Mouse (Mus musculus) left cerebral cortex, postnatal 36 days (tissue): ENCODE measurements at regions not wholly inside any gene's neighbourhood (a gene's known extent, or its start where the extent isn't known, plus 50 kb on each side); places are given as distances from the start of the nearest gene placed in this dataset.

ENCODE experiments used
- DNase-seq, 2 experiments: peaks; one replicate each; pipeline ENCODE4 v3.0.0; 2021 to 2022; ENCODE audit warnings: low spot score in 2 of 2, mixed read lengths in 1 of 2
- intact Hi-C: fragments of 180-260 bp; cut with DNase I; formaldehyde crosslinking; loops from one replicate; pipeline ENCODE4 v1.15.1; 2025

- no peak for DNase-seq
- intact Hi-C loops = no loop called here
These were observed 560.1 kb upstream of the Cdh18 start for GRCm38 (mm10) chr15:21988676-21989075.

- DNase-seq = no peak
- intact Hi-C loops = no loop called here
These were observed 555.5 kb upstream of the Cdh18 start for GRCm38 (mm10) chr15:21993309-21993708.

GRCm38 (mm10) chr15:21995121-21995826 lies 553.5 kb upstream of the Cdh18 start:
- DNase-seq = no peak
- intact Hi-C loops = no loop called here

GRCm38 (mm10) chr15:22019977-22020376 lies 528.8 kb upstream of the Cdh18 start:
- DNase-seq = no peak
- intact Hi-C loops = no loop called here

GRCm38 (mm10) chr15:22030215-22030614 lies 518.6 kb upstream of the Cdh18 start:
- no peak for DNase-seq
- intact Hi-C loops = no loop called here

- DNase-seq = no peak
- intact Hi-C loops = no loop called here
These were observed 502.4 kb upstream of the Cdh18 start for GRCm38 (mm10) chr15:22046423-22046822.

- intact Hi-C loops = no loop called here
- DNase-seq = no peak
These were observed 501.8 kb upstream of the Cdh18 start for GRCm38 (mm10) chr15:22046877-22047478.

GRCm38 (mm10) chr15:22086856-22087255 lies 462.0 kb upstream of the Cdh18 start:
- intact Hi-C loops = no loop called here
- no peak for DNase-seq

GRCm38 (mm10) chr15:22121746-22122145 lies 427.1 kb upstream of the Cdh18 start:
- DNase-seq = no peak
- intact Hi-C loops = no loop called here

- intact Hi-C loops = no loop called here
- no peak for DNase-seq
These were observed 396.8 kb upstream of the Cdh18 start for GRCm38 (mm10) chr15:22151894-22152494.

- intact Hi-C loops = no loop called here
- no peak for DNase-seq
These were observed 396.1 kb upstream of the Cdh18 start for GRCm38 (mm10) chr15:22152678-22153077.

GRCm38 (mm10) chr15:22170302-22170701 lies 378.5 kb upstream of the Cdh18 start:
- peak in 1 of 2 experiments; percentile 4 for DNase-seq
- intact Hi-C loops = no loop called here

GRCm38 (mm10) chr15:22208991-22209390 lies 339.8 kb upstream of the Cdh18 start:
- intact Hi-C loops = no loop called here
- DNase-seq = no peak

GRCm38 (mm10) chr15:22232629-22233028 lies 316.2 kb upstream of the Cdh18 start:
- no peak for DNase-seq
- intact Hi-C loops = no loop called here

- DNase-seq = no peak
- intact Hi-C loops = no loop called here
These were observed 267.9 kb upstream of the Cdh18 start for GRCm38 (mm10) chr15:22280919-22281318.

GRCm38 (mm10) chr15:22311016-22311415 lies 237.8 kb upstream of the Cdh18 start:
- intact Hi-C loops = no loop called here

GRCm38 (mm10) chr15:22318992-22319391 lies 229.8 kb upstream of the Cdh18 start:
- intact Hi-C loops = no loop called here
- no peak for DNase-seq

More at GRCm38 (mm10) chr15:22311016-22311415, 237.8 kb upstream of the Cdh18 start:
- no peak for DNase-seq

GRCm38 (mm10) chr15:22338941-22339340 lies 209.9 kb upstream of the Cdh18 start:
- intact Hi-C loops = no loop called here

GRCm38 (mm10) chr15:22344321-22344720 lies 204.5 kb upstream of the Cdh18 start:
- intact Hi-C loops = no loop called here
- no peak for DNase-seq

More at GRCm38 (mm10) chr15:22338941-22339340, 209.9 kb upstream of the Cdh18 start:
- no peak for DNase-seq

- no peak for DNase-seq
- intact Hi-C loops = no loop called here
These were observed 197.3 kb upstream of the Cdh18 start for GRCm38 (mm10) chr15:22351502-22351901.
